Mouse (Mus musculus) bone marrow, adult 2 months (tissue): ENCODE data around the gene Arhgef1. TPM values are rescaled to one million over a fixed set of nuclear protein-coding genes. Genes with fewer than 3 reads are reported as not detected.
"Not testable (repeated sequence)": the region's sequence is repeated elsewhere in the genome, so short reads cannot be mapped to it uniquely, and the experiment has no call there.

Experiments
- H3K27ac ChIP-seq: fragments of 200-500 bp; 2 replicates; pipeline ENCODE4 v1.5.1; 2012; ENCODE audit warnings: low read depth, mild to moderate bottlenecking, control low read depth, inconsistent platforms, low read length; ENCODE audit not compliant: control insufficient read depth, poor library complexity, insufficient read depth
- H3K4me1 ChIP-seq: fragments of 200-500 bp; 2 replicates; pipeline ENCODE4 v1.6.1; 2011; ENCODE audit warnings: low read length; ENCODE audit not compliant: control insufficient read depth, insufficient read depth
- H3K4me3 ChIP-seq: fragments of 200-500 bp; replicated peaks from 2 replicates; pipeline ENCODE3; 2011; ENCODE audit warnings: mild to moderate bottlenecking, low read depth, low read length, control low read depth; ENCODE audit not compliant: control insufficient read depth
- CTCF ChIP-seq: fragments of 200-500 bp; IDR thresholded peaks from 2 replicates; pipeline ENCODE4 v1.5.1; 2011; ENCODE audit warnings: low read length, control low read depth; ENCODE audit not compliant: control insufficient read depth, insufficient read depth
- POLR2A ChIP-seq: fragments of 200-500 bp; IDR thresholded peaks from 2 replicates; pipeline ENCODE4 v1.6.1; 2011; ENCODE audit warnings: low read depth, mild to moderate bottlenecking, control low read depth, low read length, borderline replicate concordance; ENCODE audit not compliant: control insufficient read depth
- WGBS: fragments of 180-500 bp; shearing (Covaris S2); methylation state at CpG from one replicate; pipeline ENCODE4 v1.1.7; 2018; 5-methylcytosine and 5-hydroxymethylcytosine counted together
- polyA plus RNA-seq: library from polyadenylated mRNA; stranded (reverse); fragments of >200 nt; gene quantifications from 2 replicates; pipeline ENCODE4 v1.2.4, GENCODE M21; 2011; ENCODE audit warnings: low replicate concordance; ENCODE audit not compliant: missing spikeins, insufficient read depth, insufficient read length

Gene Arhgef1
- polyA plus RNA-seq, 1 experiment = 354 TPM

GRCm38 (mm10) chr7:24885468-24886307 is 17.0 kb upstream of the Arhgef1 start:
- 6% methylated on average over 12 of the region's 12 CpGs for WGBS
- Histone ChIP-seq H3K4me3 (peak overlapping the region; percentile 49), H3K27ac (no peak overlapping the region), H3K4me1 (0 out of 2 replicates have a peak, but pooled peaks cover 1% of the 10 kb centered on the region)
- no peak for TF ChIP-seq CTCF
- TF ChIP-seq POLR2A = no peak

- Histone ChIP-seq H3K4me3 (peak overlapping the region; percentile 36), H3K27ac (no peak overlapping the region), H3K4me1 (0 out of 2 replicates have a peak, but pooled peaks cover 1% of the 10 kb centered on the region)
- WGBS = 16% methylated on average over 4 of the region's 4 CpGs
- TF ChIP-seq CTCF (no peak), POLR2A (no peak)
These were observed 16.4 kb upstream of the Arhgef1 start for GRCm38 (mm10) chr7:24886308-24886633.

GRCm38 (mm10) chr7:24887096-24887495 is 15.6 kb upstream of the Arhgef1 start:
- 57% methylated on average over 4 of the region's 4 CpGs for WGBS
- TF ChIP-seq POLR2A (no peak), CTCF (no peak)
- Histone ChIP-seq H3K4me1 (0 out of 2 replicates have a peak, but pooled peaks cover 1% of the 10 kb centered on the region), H3K27ac (no peak overlapping the region), H3K4me3 (no peak overlapping the region)

- WGBS = 78% methylated on average over 6 of the region's 6 CpGs
- no peak overlapping the region for H3K27ac ChIP-seq
- H3K4me1 ChIP-seq = peaks cover 1% of the 10 kb centered on the region; the same call in 1 of the 2 replicates
- H3K4me3 ChIP-seq = no peak overlapping the region
- TF ChIP-seq POLR2A (no peak), CTCF (no peak)
These were observed 13.1 kb upstream of the Arhgef1 start for GRCm38 (mm10) chr7:24889431-24890220.

- TF ChIP-seq CTCF (peak; percentile 98), POLR2A (no peak)
- WGBS = 23% methylated on average over 10 of the region's 10 CpGs
- Histone ChIP-seq H3K4me3 (no peak overlapping the region), H3K27ac (no peak overlapping the region), H3K4me1 (peaks cover 1% of the 10 kb centered on the region; the same call in 1 of the 2 replicates)
These were observed 12.2 kb upstream of the Arhgef1 start for GRCm38 (mm10) chr7:24890281-24891216.

- Histone ChIP-seq H3K27ac (peak overlapping the region; percentile 42; the same call in 1 of the 2 replicates), H3K4me3 (no peak overlapping the region), H3K4me1 (peaks cover 1% of the 10 kb centered on the region; the same call in 1 of the 2 replicates)
- TF ChIP-seq CTCF (no peak), POLR2A (no peak)
- WGBS = 78% methylated on average over 3 of the region's 3 CpGs
These were observed 11.2 kb upstream of the Arhgef1 start for GRCm38 (mm10) chr7:24891241-24892124.

- no peak overlapping the region for H3K4me3 ChIP-seq
These were observed 10.6 kb upstream of the Arhgef1 start for GRCm38 (mm10) chr7:24892125-24892583.

GRCm38 (mm10) chr7:24895749-24896148 is 7.0 kb upstream of the Arhgef1 start:
- peak overlapping the region; percentile 87 for H3K27ac ChIP-seq
- 77% methylated on average over 2 of the region's 2 CpGs for WGBS
- H3K4me1 ChIP-seq, H3K4me3 ChIP-seq: not testable (repeated sequence)

More at GRCm38 (mm10) chr7:24892125-24892583, 10.6 kb upstream of the Arhgef1 start:
- Histone ChIP-seq H3K4me1 (peaks cover 1% of the 10 kb centered on the region; the same call in 1 of the 2 replicates), H3K27ac (peak overlapping the region; percentile 77)
- TF ChIP-seq CTCF = no peak
- no peak for TF ChIP-seq POLR2A
- 72% methylated on average over 2 of the region's 2 CpGs for WGBS
